Mouse (Mus musculus): ENCODE data around the gene Slc26a9. TPM values are rescaled to one million over a fixed set of nuclear protein-coding genes. Genes with fewer than 3 reads are reported as not detected.

Slc26a9 gene
- polyA plus RNA-seq, 1 experiment = not detected

DNA sequence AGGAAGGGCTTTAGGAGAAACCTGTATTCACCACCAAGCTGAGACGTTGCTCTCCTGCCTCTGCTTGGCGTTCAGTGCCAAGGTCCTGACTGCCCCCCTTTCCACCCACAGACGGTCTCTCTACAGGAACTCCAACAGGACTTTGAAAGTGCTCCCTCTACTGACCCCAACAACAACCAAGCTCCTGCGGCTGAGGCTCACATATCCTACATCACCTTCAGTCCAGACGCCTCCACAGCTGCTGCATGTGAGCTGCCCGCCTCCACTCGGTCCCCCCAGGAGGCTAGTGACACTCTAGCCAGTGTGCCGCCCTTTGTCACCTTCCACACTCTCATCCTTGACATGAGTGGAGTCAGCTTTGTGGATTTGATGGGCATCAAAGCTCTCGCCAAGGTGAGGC is 19.9 kb downstream of the Slc26a9 start:
- Histone ChIP-seq H3K27ac (ENCODE audit: insufficient read depth, low read depth, low read length) (no peak overlapping the region), H3K4me3 (ENCODE audit: insufficient read depth, low read length) (no peak overlapping the region), H3K4me1 (ENCODE audit: control insufficient read depth, insufficient read depth, low read length) (peaks cover 25% of the 10 kb centered on the region)
- no peak; the same call in 1 of the 2 replicates for TF ChIP-seq CTCF (IDR thresholded peaks at IDR 0.05; ENCODE audit: low read depth, low read length)
- TF ChIP-seq POLR2A (IDR thresholded peaks at IDR 0.05; ENCODE audit: borderline replicate concordance, low read depth, low read length) = no peak

GRCm38 (mm10) chr1:131764581-131765338 is 20.9 kb downstream of the Slc26a9 start:
- H3K4me3 ChIP-seq (ENCODE audit: insufficient read depth, low read length) = no peak overlapping the region
- no peak overlapping the region for H3K27ac ChIP-seq (ENCODE audit: insufficient read depth, low read depth, low read length)
- H3K4me1 ChIP-seq (ENCODE audit: control insufficient read depth, insufficient read depth, low read length) = peaks cover 18% of the 10 kb centered on the region
- TF ChIP-seq CTCF (IDR thresholded peaks at IDR 0.05; ENCODE audit: low read depth, low read length) (no peak), POLR2A (IDR thresholded peaks at IDR 0.05; ENCODE audit: borderline replicate concordance, low read depth, low read length) (no peak)

- H3K4me3 ChIP-seq (ENCODE audit: insufficient read depth, low read length) = no peak overlapping the region
- peaks cover 13% of the 10 kb centered on the region for H3K4me1 ChIP-seq (ENCODE audit: control insufficient read depth, insufficient read depth, low read length)
- TF ChIP-seq POLR2A (IDR thresholded peaks at IDR 0.05; ENCODE audit: borderline replicate concordance, low read depth, low read length) = no peak
- peak; percentile 97 for TF ChIP-seq CTCF (IDR thresholded peaks at IDR 0.05; ENCODE audit: low read depth, low read length)
- H3K27ac ChIP-seq (ENCODE audit: insufficient read depth, low read depth, low read length) = no peak overlapping the region
Measured at GRCm38 (mm10) chr1:131765357-131766001, 21.7 kb downstream of the Slc26a9 start.

DNA sequence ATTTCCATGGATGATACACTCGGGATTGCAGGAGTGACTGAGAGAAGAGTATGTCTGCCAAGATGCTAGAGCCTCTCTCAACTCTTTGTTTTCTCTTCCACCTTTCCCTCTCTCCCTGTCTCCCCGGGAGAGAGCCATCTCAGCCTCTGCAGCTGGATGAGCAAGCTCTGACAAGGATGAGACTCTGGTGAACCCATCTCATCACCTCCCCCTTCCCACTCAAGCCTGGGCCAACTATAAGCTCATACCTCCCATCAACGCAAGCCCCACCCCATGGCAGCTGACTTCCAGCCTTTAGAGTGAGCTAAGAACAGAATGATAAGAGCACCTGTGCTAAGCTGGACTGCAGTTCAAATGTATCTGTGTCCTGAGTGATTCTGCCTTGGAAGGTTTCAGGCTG is 25.5 kb downstream of the Slc26a9 start:
- no peak overlapping the region for H3K4me3 ChIP-seq (ENCODE audit: insufficient read depth, low read length)
- no peak overlapping the region for H3K27ac ChIP-seq (ENCODE audit: insufficient read depth, low read depth, low read length)
- TF ChIP-seq CTCF (IDR thresholded peaks at IDR 0.05; ENCODE audit: low read depth, low read length) (no peak), POLR2A (IDR thresholded peaks at IDR 0.05; ENCODE audit: borderline replicate concordance, low read depth, low read length) (no peak)
- no peaks in the 10 kb centered on the region for H3K4me1 ChIP-seq (ENCODE audit: control insufficient read depth, insufficient read depth, low read length)

DNA sequence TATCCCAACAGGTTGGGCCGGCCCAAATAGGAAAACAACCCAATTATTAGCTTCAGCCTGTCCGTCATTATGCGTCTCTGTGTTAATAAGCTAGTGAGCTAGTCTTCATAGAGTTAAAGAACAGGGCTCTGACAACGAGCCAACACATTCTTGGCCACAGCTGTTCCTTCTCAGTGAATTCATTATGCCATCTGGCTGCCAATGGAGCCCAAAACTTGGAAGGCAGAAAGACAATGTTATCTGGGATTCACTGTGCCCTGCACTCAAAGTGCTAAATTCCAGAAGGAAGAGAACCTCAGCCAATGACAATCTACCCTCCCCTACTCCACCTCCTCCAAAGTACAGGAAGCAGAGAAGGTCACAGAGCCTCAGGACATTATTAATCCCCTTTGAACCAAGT is 26.8 kb downstream of the Slc26a9 start:
- no peak overlapping the region for H3K4me3 ChIP-seq (ENCODE audit: insufficient read depth, low read length)
- TF ChIP-seq CTCF (IDR thresholded peaks at IDR 0.05; ENCODE audit: low read depth, low read length) (no peak), POLR2A (IDR thresholded peaks at IDR 0.05; ENCODE audit: borderline replicate concordance, low read depth, low read length) (no peak)
- H3K27ac ChIP-seq (ENCODE audit: insufficient read depth, low read depth, low read length) = no peak overlapping the region
- H3K4me1 ChIP-seq (ENCODE audit: control insufficient read depth, insufficient read depth, low read length) = no peaks in the 10 kb centered on the region

- H3K27ac ChIP-seq (ENCODE audit: insufficient read depth, low read depth, low read length) = no peak overlapping the region
- TF ChIP-seq CTCF (IDR thresholded peaks at IDR 0.05; ENCODE audit: low read depth, low read length) (no peak), POLR2A (IDR thresholded peaks at IDR 0.05; ENCODE audit: borderline replicate concordance, low read depth, low read length) (no peak)
- no peaks in the 10 kb centered on the region for H3K4me1 ChIP-seq (ENCODE audit: control insufficient read depth, insufficient read depth, low read length)
- no peak overlapping the region for H3K4me3 ChIP-seq (ENCODE audit: insufficient read depth, low read length)
Measured at GRCm38 (mm10) chr1:131771440-131771839, 27.6 kb downstream of the Slc26a9 start.

- H3K27ac ChIP-seq (ENCODE audit: insufficient read depth, low read depth, low read length) = no peak overlapping the region
- H3K4me3 ChIP-seq (ENCODE audit: insufficient read depth, low read length) = no peak overlapping the region
- H3K4me1 ChIP-seq (ENCODE audit: control insufficient read depth, insufficient read depth, low read length) = no peaks in the 10 kb centered on the region
- TF ChIP-seq CTCF (IDR thresholded peaks at IDR 0.05; ENCODE audit: low read depth, low read length) (no peak), POLR2A (IDR thresholded peaks at IDR 0.05; ENCODE audit: borderline replicate concordance, low read depth, low read length) (no peak)
Measured at GRCm38 (mm10) chr1:131794591-131794990, 50.8 kb downstream of the Slc26a9 start.

- Histone ChIP-seq H3K27ac (ENCODE audit: insufficient read depth, low read depth, low read length) (no peak overlapping the region), H3K4me3 (ENCODE audit: insufficient read depth, low read length) (no peak overlapping the region), H3K4me1 (ENCODE audit: control insufficient read depth, insufficient read depth, low read length) (no peaks in the 10 kb centered on the region)
- TF ChIP-seq POLR2A (IDR thresholded peaks at IDR 0.05; ENCODE audit: borderline replicate concordance, low read depth, low read length) = no peak
- TF ChIP-seq CTCF (IDR thresholded peaks at IDR 0.05; ENCODE audit: low read depth, low read length) = no peak
Measured at GRCm38 (mm10) chr1:131795171-131795570, 51.3 kb downstream of the Slc26a9 start.

- peak within 1 kb of the TSS; percentile 2; the same call in 1 of the 2 replicates for H3K4me3 ChIP-seq (ENCODE audit: insufficient read depth, low read length)
- no peaks in the 10 kb centered on the region for H3K4me1 ChIP-seq (ENCODE audit: control insufficient read depth, insufficient read depth, low read length)
- TF ChIP-seq POLR2A (IDR thresholded peaks at IDR 0.05; ENCODE audit: borderline replicate concordance, low read depth, low read length) (no peak), CTCF (IDR thresholded peaks at IDR 0.05; ENCODE audit: low read depth, low read length) (no peak)
- no peak within 1 kb of the TSS for H3K27ac ChIP-seq (ENCODE audit: insufficient read depth, low read depth, low read length)
Measured at GRCm38 (mm10) chr1:131797202-131797909, 53.5 kb downstream of the Slc26a9 start, which contains the start of gene Pm20d1. Pm20d1 (plus strand) TSS chr1:131797381.

Measured in bone marrow macrophage, adult 2 months (primary cell).